In the genomic region with DNA sequence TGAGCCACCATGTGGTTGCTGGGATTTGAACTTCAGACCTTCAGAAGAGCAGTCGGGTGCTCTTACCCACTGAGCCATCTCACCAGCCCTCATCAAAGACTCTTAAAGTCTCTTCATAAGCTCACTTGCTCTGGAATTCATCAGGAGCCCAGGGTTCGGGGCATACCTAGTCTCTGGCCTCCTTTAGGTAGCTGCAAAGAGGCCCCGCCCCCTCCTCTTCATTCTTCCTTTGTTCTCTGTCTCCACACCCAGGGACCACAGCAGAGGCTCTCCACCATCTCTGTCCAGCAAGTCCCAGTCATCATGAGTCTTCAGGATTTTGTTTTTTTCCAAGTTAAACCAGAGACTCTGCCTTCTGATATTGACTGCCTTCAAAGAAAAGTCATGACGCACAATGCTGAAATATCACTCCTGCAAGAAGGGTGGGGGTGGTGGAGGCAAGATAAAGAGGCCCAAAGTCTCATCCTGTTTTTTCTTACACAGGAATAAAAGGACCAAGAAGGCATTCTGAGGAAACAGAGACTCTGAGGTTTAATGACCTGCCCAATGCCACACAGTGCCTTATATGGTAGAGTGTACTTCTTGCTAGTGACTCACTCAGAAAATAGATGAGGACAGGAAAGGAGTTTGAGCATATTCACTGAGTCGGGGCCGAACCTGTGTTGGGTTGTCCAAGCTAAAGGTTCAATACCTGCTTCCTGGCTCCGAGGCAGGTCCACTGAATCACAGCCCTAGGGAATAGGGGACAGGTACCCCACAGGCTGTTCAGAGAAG, we compare ENCODE assay signal across 17 mouse cellular contexts.
DNase-seq lines count a peak whose midpoint lies in the region; ATAC-seq lines count a peak whose summit lies in the region.
"Had no signal": no experiment of that assay in that cellular context is flagged by ENCODE, and none has a peak within 500 bp of the region (broad histone marks: within the 10 kb centered on the region; RNA-seq: fewer than 3 reads in every experiment).

No protein-coding gene starts in this region.

- DNase-seq in heart, embryonic 10.5 days (ENCODE audit: low spot score) = no peak
- DNase-seq in heart, adult 8-10 months (ENCODE audit: low spot score) = no peak
- DNase-seq in kidney, postnatal 4 days = no peak
- peak; percentile 59 for DNase-seq in ES-CJ7 (ENCODE audit: low read depth, low spot score)
- DNase-seq in liver, embryonic 13.5 days = no peak
- no peak for DNase-seq in spleen, postnatal 10 days (ENCODE audit: low spot score in 2 of 2)
- DNase-seq in midbrain, embryonic 11.5 days (ENCODE audit: low spot score, missing footprints) = no peak
- DNase-seq: cerebellum, postnatal 36 days had no signal

- peaks cover 35% of the 10 kb centered on the region for H3K4me1 ChIP-seq in heart, embryonic 10.5 days
- H3K4me1 ChIP-seq in kidney, embryonic 15.5 days = peaks cover 36% of the 10 kb centered on the region
- peaks cover 26% of the 10 kb centered on the region for H3K4me1 ChIP-seq in liver, embryonic 13.5 days (replicated peaks)
- H3K4me1 ChIP-seq in midbrain, embryonic 11.5 days (ENCODE audit: control insufficient read depth, insufficient read depth, low read length) = no peaks in the 10 kb centered on the region
- H3K4me1 ChIP-seq: stomach, embryonic 15.5 days had no signal

- no peaks in the 10 kb centered on the region for H3K27me3 ChIP-seq in heart, embryonic 10.5 days (ENCODE audit: insufficient read depth, poor library complexity, severe bottlenecking)
- no peaks in the 10 kb centered on the region for H3K27me3 ChIP-seq in kidney, embryonic 15.5 days
- H3K27me3 ChIP-seq in liver, embryonic 13.5 days = no peaks in the 10 kb centered on the region
- no peaks in the 10 kb centered on the region for H3K27me3 ChIP-seq in midbrain, embryonic 11.5 days (ENCODE audit: control insufficient read depth, insufficient read depth, low read length)
- H3K27me3 ChIP-seq: embryonic facial prominence, embryonic 13.5 days; forebrain, embryonic 12.5 days; neural tube, embryonic 12.5 days; stomach, embryonic 15.5 days had no signal

- H3K9ac ChIP-seq in kidney, embryonic 15.5 days = no peak overlapping the region
- no peak overlapping the region for H3K9ac ChIP-seq in liver, embryonic 13.5 days
- H3K9ac ChIP-seq in midbrain, embryonic 11.5 days (ENCODE audit: low read length) = no peak overlapping the region
- H3K9ac ChIP-seq: embryonic facial prominence, embryonic 13.5 days; forebrain, embryonic 12.5 days; neural tube, embryonic 12.5 days; stomach, embryonic 15.5 days had no signal

- no peak overlapping the region for H3K4me3 ChIP-seq in heart, embryonic 10.5 days
- H3K4me3 ChIP-seq in kidney, embryonic 15.5 days (replicated peaks) = no peak overlapping the region
- H3K4me3 ChIP-seq in liver, embryonic 13.5 days (replicated peaks) = no peak overlapping the region
- no peak overlapping the region for H3K4me3 ChIP-seq in midbrain, embryonic 11.5 days (ENCODE audit: low read depth, low read length)
- H3K4me3 ChIP-seq: embryonic facial prominence, embryonic 13.5 days; forebrain, embryonic 12.5 days; hindbrain, embryonic 10.5 days; neural tube, embryonic 12.5 days; stomach, embryonic 15.5 days had no signal

- H3K9me3 ChIP-seq in heart, embryonic 10.5 days = no peaks in the 10 kb centered on the region
- peaks cover 5% of the 10 kb centered on the region; the same call in 1 of the 2 replicates for H3K9me3 ChIP-seq in kidney, embryonic 15.5 days (replicated peaks)
- no peaks in the 10 kb centered on the region for H3K9me3 ChIP-seq in liver, embryonic 13.5 days (replicated peaks)
- no peaks in the 10 kb centered on the region for H3K9me3 ChIP-seq in midbrain, embryonic 11.5 days (ENCODE audit: control insufficient read depth, low read length)
- H3K9me3 ChIP-seq: embryonic facial prominence, embryonic 13.5 days; forebrain, embryonic 12.5 days; G1E; neural tube, embryonic 12.5 days; stomach, embryonic 15.5 days had no signal

- 82% methylated on average over 7 of the region's 7 CpGs for WGBS in heart, embryonic 10.5 days
- WGBS in kidney, embryonic 15.5 days = 88% methylated on average over 7 of the region's 7 CpGs
- WGBS in liver, embryonic 13.5 days (ENCODE audit: insufficient replicate concordance) = 60% methylated on average over 7 of the region's 7 CpGs
- WGBS in midbrain, embryonic 11.5 days = 93% methylated on average over 7 of the region's 7 CpGs

- ATAC-seq in kidney, embryonic 15.5 days (replicated peaks; ENCODE audit: low FRiP score) = no peak
- peak; percentile 20; the same call in 1 of the 2 replicates for ATAC-seq in liver, embryonic 13.5 days (ENCODE audit: low read depth)
- no peak for ATAC-seq in midbrain, embryonic 11.5 days (ENCODE audit: low FRiP score)
- ATAC-seq: inflammation-experienced regulatory T-cells, adult 6 months had no signal

- H3K4me2 ChIP-seq in kidney, embryonic 15.5 days = no peak overlapping the region
- peak overlapping the region; percentile 16; the same call in 1 of the 2 replicates for H3K4me2 ChIP-seq in liver, embryonic 13.5 days
- no peak overlapping the region for H3K4me2 ChIP-seq in midbrain, embryonic 11.5 days
- H3K4me2 ChIP-seq: embryonic facial prominence, embryonic 13.5 days; forebrain, embryonic 12.5 days; neural tube, embryonic 12.5 days; stomach, embryonic 15.5 days had no signal

- H3K36me3 ChIP-seq in heart, embryonic 10.5 days = no peaks in the 10 kb centered on the region
- H3K36me3 ChIP-seq in kidney, embryonic 15.5 days = no peaks in the 10 kb centered on the region
- H3K36me3 ChIP-seq in liver, embryonic 13.5 days = no peaks in the 10 kb centered on the region
- H3K36me3 ChIP-seq in midbrain, embryonic 11.5 days (ENCODE audit: control insufficient read depth, insufficient read depth, low read length) = no peaks in the 10 kb centered on the region
- H3K36me3 ChIP-seq: embryonic facial prominence, embryonic 13.5 days; forebrain, embryonic 12.5 days; G1E; hindbrain, embryonic 10.5 days; neural tube, embryonic 12.5 days; stomach, embryonic 15.5 days had no signal

- peak overlapping the region; percentile 12 for H3K27ac ChIP-seq in heart, embryonic 10.5 days
- 0 out of 2 replicates have a peak overlapping the region, but pooled peaks have one; percentile 67 for H3K27ac ChIP-seq in kidney, embryonic 15.5 days
- H3K27ac ChIP-seq in liver, embryonic 13.5 days = peak overlapping the region; percentile 59
- H3K27ac ChIP-seq in midbrain, embryonic 11.5 days (ENCODE audit: low read depth, low read length) = no peak overlapping the region
- H3K27ac ChIP-seq: embryonic facial prominence, embryonic 13.5 days; forebrain, embryonic 12.5 days; macrophage; neural tube, embryonic 12.5 days; stomach, embryonic 15.5 days had no signal
